Mouse (Mus musculus) limb, embryonic 12.5 days (tissue): ENCODE results near the gene Ggta1. TPM values are rescaled to one million over a fixed set of nuclear protein-coding genes. Genes with fewer than 3 reads are reported as not detected.

Experiments used
- ATAC-seq: fragments of 200-750 bp; cut with Nextera tagmentation; 2 replicates; pipeline ENCODE4 v1.8.0; 2017; ENCODE audit warnings: low read depth, moderate TSS enrichment; ENCODE audit not compliant: insufficient number of reproducible peaks, insufficient read depth, low FRiP score, low TSS enrichment
- H3K27ac ChIP-seq: fragments of 300-500 bp; sonication (generic); 2 replicates; pipeline ENCODE4 v1.5.1; 2016; ENCODE audit warnings: mild to moderate bottlenecking, moderate library complexity
- H3K27me3 ChIP-seq: fragments of 300-500 bp; sonication (generic); 2 replicates; pipeline ENCODE4 v1.6.1; 2016; ENCODE audit warnings: mild to moderate bottlenecking, moderate library complexity
- H3K36me3 ChIP-seq: fragments of 300-500 bp; sonication (generic); 2 replicates; pipeline ENCODE4 v1.6.1; 2016; ENCODE audit warnings: mild to moderate bottlenecking, moderate library complexity
- H3K4me1 ChIP-seq: fragments of 300-500 bp; sonication (generic); replicated peaks from 2 replicates; pipeline ENCODE4 v1.6.1; 2016
- H3K4me2 ChIP-seq: fragments of 300-500 bp; sonication (generic); 2 replicates; pipeline ENCODE4 v1.6.1; 2016; ENCODE audit warnings: mild to moderate bottlenecking, moderate library complexity
- H3K4me3 ChIP-seq: fragments of 300-500 bp; sonication (generic); replicated peaks from 2 replicates; pipeline ENCODE4 v1.5.1; 2016; ENCODE audit warnings: mild to moderate bottlenecking
- H3K9ac ChIP-seq: fragments of 300-500 bp; sonication (generic); replicated peaks from 2 replicates; pipeline ENCODE4 v1.6.1; 2016; ENCODE audit warnings: mild to moderate bottlenecking, moderate library complexity
- H3K9me3 ChIP-seq: fragments of 300-500 bp; sonication (generic); 2 replicates; pipeline ENCODE4 v1.6.1; 2016; ENCODE audit warnings: mild to moderate bottlenecking, moderate library complexity
- whole genome bisulfite sequencing: fragments of 180-500 bp; shearing (Covaris S2); methylation state at CpG from one replicate; pipeline ENCODE4 v1.1.7; 2016; 5-methylcytosine and 5-hydroxymethylcytosine counted together
- polyA plus RNA-seq: library from polyadenylated mRNA; unstranded; fragments of >200 nt; fragmentation: Nextera tagmentation; extraction: Ambion mirVana; gene quantifications from 2 replicates; pipeline ENCODE4 v1.2.1, GENCODE M21; 2016

The Ggta1 gene
- polyA plus RNA-seq, 1 experiment from 2014 or later: 7.8 TPM

- ATAC-seq: peak; percentile 35; the same call in 1 of the 2 replicates
- H3K4me1 ChIP-seq: peaks cover 58% of the 10 kb centered on the region
- peak overlapping the region; percentile 89 for H3K27ac ChIP-seq
- no peaks in the 10 kb centered on the region for H3K27me3 ChIP-seq
- no peaks in the 10 kb centered on the region for H3K36me3 ChIP-seq
- peak overlapping the region; percentile 14 for H3K4me2 ChIP-seq
- no peak overlapping the region for H3K9ac ChIP-seq
- WGBS: 16% methylated on average over 8 of the region's 8 CpGs
- H3K4me3 ChIP-seq: no peak overlapping the region
- H3K9me3 ChIP-seq: no peaks in the 10 kb centered on the region
Measured at GRCm38 (mm10) chr2:35503723-35504416, 40.8 kb upstream of the Ggta1 start.

GRCm38 (mm10) chr2:35503021-35503722 is 40.1 kb upstream of the Ggta1 start:
- peak; percentile 7; the same call in 1 of the 2 replicates for ATAC-seq
- H3K4me1 ChIP-seq: peaks cover 51% of the 10 kb centered on the region
- 50% methylated on average over 12 of the region's 12 CpGs for WGBS
- H3K27ac ChIP-seq: peak overlapping the region; percentile 89
- no peaks in the 10 kb centered on the region for H3K36me3 ChIP-seq
- H3K4me3 ChIP-seq: no peak overlapping the region
- H3K4me2 ChIP-seq: peak overlapping the region; percentile 14; the same call in 1 of the 2 replicates
- no peak overlapping the region for H3K9ac ChIP-seq
- no peaks in the 10 kb centered on the region for H3K9me3 ChIP-seq
- H3K27me3 ChIP-seq: no peaks in the 10 kb centered on the region

- no peak overlapping the region for H3K9ac ChIP-seq
- no peak for ATAC-seq
- 75% methylated on average over 3 of the region's 3 CpGs for WGBS
- H3K4me2 ChIP-seq: no peak overlapping the region
- H3K4me3 ChIP-seq: no peak overlapping the region
- H3K27me3 ChIP-seq: no peaks in the 10 kb centered on the region
- peaks cover 49% of the 10 kb centered on the region for H3K4me1 ChIP-seq
- H3K36me3 ChIP-seq: no peaks in the 10 kb centered on the region
- peak overlapping the region; percentile 89 for H3K27ac ChIP-seq
- H3K9me3 ChIP-seq: no peaks in the 10 kb centered on the region
Measured at GRCm38 (mm10) chr2:35502561-35502960, 39.5 kb upstream of the Ggta1 start.

- peaks cover 8% of the 10 kb centered on the region for H3K9me3 ChIP-seq
- WGBS: 80% methylated on average over 7 of the region's 7 CpGs
- no peak overlapping the region for H3K4me3 ChIP-seq
- no peaks in the 10 kb centered on the region for H3K27me3 ChIP-seq
- peaks cover 37% of the 10 kb centered on the region for H3K4me1 ChIP-seq
- H3K27ac ChIP-seq: no peak overlapping the region
- H3K4me2 ChIP-seq: no peak overlapping the region
- ATAC-seq: no peak
- no peak overlapping the region for H3K9ac ChIP-seq
- H3K36me3 ChIP-seq: no peaks in the 10 kb centered on the region
Measured at GRCm38 (mm10) chr2:35499474-35499873, 36.4 kb upstream of the Ggta1 start.

GRCm38 (mm10) chr2:35498961-35499360 is 35.9 kb upstream of the Ggta1 start:
- no peaks in the 10 kb centered on the region for H3K27me3 ChIP-seq
- peaks cover 8% of the 10 kb centered on the region for H3K9me3 ChIP-seq
- 91% methylated on average over 3 of the region's 3 CpGs for WGBS
- no peak overlapping the region for H3K4me3 ChIP-seq
- H3K36me3 ChIP-seq: no peaks in the 10 kb centered on the region
- no peak for ATAC-seq
- no peak overlapping the region for H3K9ac ChIP-seq
- H3K27ac ChIP-seq: no peak overlapping the region
- peaks cover 32% of the 10 kb centered on the region for H3K4me1 ChIP-seq
- H3K4me2 ChIP-seq: no peak overlapping the region

- Histone ChIP-seq H3K9me3 (peaks cover 8% of the 10 kb centered on the region), H3K4me3 (no peak overlapping the region), H3K27me3 (no peaks in the 10 kb centered on the region), H3K27ac (no peak overlapping the region), H3K9ac (no peak overlapping the region), H3K36me3 (no peaks in the 10 kb centered on the region), H3K4me1 (peaks cover 20% of the 10 kb centered on the region), H3K4me2 (no peak overlapping the region)
- WGBS: 75% methylated on average over 2 of the region's 2 CpGs
- ATAC-seq: no peak
Measured at GRCm38 (mm10) chr2:35497662-35498196, 34.7 kb upstream of the Ggta1 start.

- H3K9me3 ChIP-seq: peaks cover 8% of the 10 kb centered on the region
- H3K36me3 ChIP-seq: no peaks in the 10 kb centered on the region
- no peak overlapping the region for H3K27ac ChIP-seq
- no peak overlapping the region for H3K9ac ChIP-seq
- H3K4me3 ChIP-seq: no peak overlapping the region
- peaks cover 8% of the 10 kb centered on the region; the same call in 1 of the 2 replicates for H3K4me1 ChIP-seq
- no peak overlapping the region for H3K4me2 ChIP-seq
- ATAC-seq: no peak
- no peaks in the 10 kb centered on the region for H3K27me3 ChIP-seq
- WGBS: 63% methylated on average over 5 of the region's 5 CpGs
Measured at GRCm38 (mm10) chr2:35496279-35497013, 33.4 kb upstream of the Ggta1 start.

- Histone ChIP-seq H3K9ac (no peak overlapping the region), H3K4me3 (no peak overlapping the region), H3K27me3 (no peaks in the 10 kb centered on the region), H3K4me2 (no peak overlapping the region), H3K9me3 (peaks cover 8% of the 10 kb centered on the region), H3K4me1 (peaks cover 10% of the 10 kb centered on the region), H3K36me3 (no peaks in the 10 kb centered on the region), H3K27ac (no peak overlapping the region)
- WGBS: 87% methylated on average over 16 of the region's 16 CpGs
- no peak for ATAC-seq
Measured at GRCm38 (mm10) chr2:35495486-35496278, 32.7 kb upstream of the Ggta1 start.

GRCm38 (mm10) chr2:35493566-35493965 is 30.5 kb upstream of the Ggta1 start:
- H3K9ac ChIP-seq: no peak overlapping the region
- no peak overlapping the region for H3K27ac ChIP-seq
- no peak for ATAC-seq
- peaks cover 8% of the 10 kb centered on the region for H3K9me3 ChIP-seq
- 95% methylated on average over 7 of the region's 7 CpGs for whole genome bisulfite sequencing
- no peak overlapping the region for H3K4me2 ChIP-seq
- H3K36me3 ChIP-seq: no peaks in the 10 kb centered on the region
- no peak overlapping the region for H3K4me3 ChIP-seq
- no peaks in the 10 kb centered on the region for H3K27me3 ChIP-seq
- peaks cover 15% of the 10 kb centered on the region for H3K4me1 ChIP-seq

GRCm38 (mm10) chr2:35491151-35491550 is 28.1 kb upstream of the Ggta1 start:
- Histone ChIP-seq H3K9me3 (peaks cover 8% of the 10 kb centered on the region), H3K4me2 (no peak overlapping the region), H3K27me3 (no peaks in the 10 kb centered on the region), H3K4me1 (peaks cover 7% of the 10 kb centered on the region), H3K4me3 (no peak overlapping the region), H3K9ac (no peak overlapping the region), H3K36me3 (no peaks in the 10 kb centered on the region), H3K27ac (no peak overlapping the region)
- ATAC-seq: no peak
- 90% methylated on average over 24 of the region's 24 CpGs for WGBS
